Mouse (Mus musculus) cerebellum, adult 9-10 months (tissue): ENCODE data around the gene Plcd3.

Source experiments
- DNase-seq: peaks from one replicate; pipeline ENCODE4 v3.0.0; 2022

Plcd3 gene

GRCm38 (mm10) chr11:103116959-103117590, 15.6 kb upstream of the Plcd3 start:
- peak; percentile 86 for DNase-seq

- DNase-seq = peak; percentile 100
Measured at GRCm38 (mm10) chr11:103116008-103116818, 14.8 kb upstream of the Plcd3 start, which contains the start of gene Hexim1. Hexim1 (plus strand) TSS chr11:103116231.

GRCm38 (mm10) chr11:103115163-103116007, 13.9 kb upstream of the Plcd3 start:
- DNase-seq = peak; percentile 95

DNA sequence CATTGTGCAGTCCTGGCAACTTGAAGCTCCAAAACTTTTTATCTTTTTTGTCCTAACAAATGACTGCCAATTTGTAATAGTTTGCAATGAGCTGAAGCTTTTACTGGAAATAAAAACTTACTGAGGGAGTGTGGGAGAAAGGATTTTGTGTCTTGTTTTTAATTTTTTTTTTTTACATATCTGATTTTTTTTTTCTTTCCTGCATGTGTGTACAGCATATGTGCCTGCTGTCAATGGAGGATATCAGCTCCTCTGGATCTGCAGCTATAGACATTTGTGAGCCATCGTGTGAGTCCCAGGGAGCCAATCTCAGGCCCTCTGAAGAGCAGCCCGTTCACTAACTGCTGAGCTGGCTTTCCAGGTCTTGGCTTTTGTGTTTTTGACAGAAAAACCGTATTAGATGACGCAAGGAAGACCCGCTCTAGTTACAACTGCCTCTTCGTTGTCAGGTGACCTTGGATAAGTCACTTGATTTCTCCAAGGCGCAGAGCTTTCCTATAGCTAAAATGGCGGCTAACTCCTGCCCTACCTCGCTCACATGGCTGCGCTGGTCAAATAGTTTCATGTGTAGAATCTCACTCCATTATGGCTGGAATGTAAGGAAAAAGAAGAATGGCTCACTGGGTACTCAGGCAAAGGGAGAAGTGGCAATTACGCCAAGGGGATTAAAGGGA, 12.9 kb upstream of the Plcd3 start:
- no peak for DNase-seq

DNA sequence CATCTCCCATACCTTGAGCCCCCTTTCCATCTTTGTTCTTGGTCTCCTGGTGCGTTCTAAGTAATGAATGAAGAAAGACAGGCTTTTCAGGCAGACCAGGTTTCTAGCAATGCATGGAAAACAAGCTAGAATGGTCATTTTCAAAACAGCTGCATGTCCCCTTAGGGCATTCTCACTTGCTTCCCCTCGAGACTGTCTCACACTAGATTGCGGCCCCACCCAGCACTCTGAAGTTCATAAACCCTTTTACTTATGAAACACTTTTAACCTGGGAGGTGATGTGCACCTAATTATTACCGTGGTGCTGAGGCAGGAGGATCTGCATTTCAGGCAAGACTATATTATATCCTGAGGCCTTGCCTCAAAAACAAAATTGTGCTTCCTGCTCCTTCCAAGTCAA, 12.3 kb upstream of the Plcd3 start:
- DNase-seq = no peak

DNA sequence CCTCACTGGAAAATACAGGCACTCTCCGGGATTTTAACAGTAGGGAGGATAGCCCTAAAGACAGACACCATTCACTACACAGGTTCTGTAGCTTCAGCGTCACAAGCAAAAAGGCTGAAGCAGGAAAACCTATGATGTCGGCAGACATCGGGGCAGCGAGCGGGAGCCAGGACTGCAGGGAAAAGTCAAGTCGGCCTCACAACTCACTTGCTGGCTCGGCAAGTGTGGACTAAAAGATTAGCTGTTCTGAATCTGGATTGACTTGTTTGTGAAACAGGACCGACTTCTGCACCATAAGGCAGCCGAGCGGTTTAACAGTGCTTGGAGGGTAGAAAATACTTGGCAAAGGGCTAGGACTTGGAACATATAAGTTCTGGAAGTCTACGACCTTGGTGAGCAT, 11.5 kb upstream of the Plcd3 start:
- no peak for DNase-seq

GRCm38 (mm10) chr11:103112552-103112912, 11.1 kb upstream of the Plcd3 start:
- no peak for DNase-seq

DNA sequence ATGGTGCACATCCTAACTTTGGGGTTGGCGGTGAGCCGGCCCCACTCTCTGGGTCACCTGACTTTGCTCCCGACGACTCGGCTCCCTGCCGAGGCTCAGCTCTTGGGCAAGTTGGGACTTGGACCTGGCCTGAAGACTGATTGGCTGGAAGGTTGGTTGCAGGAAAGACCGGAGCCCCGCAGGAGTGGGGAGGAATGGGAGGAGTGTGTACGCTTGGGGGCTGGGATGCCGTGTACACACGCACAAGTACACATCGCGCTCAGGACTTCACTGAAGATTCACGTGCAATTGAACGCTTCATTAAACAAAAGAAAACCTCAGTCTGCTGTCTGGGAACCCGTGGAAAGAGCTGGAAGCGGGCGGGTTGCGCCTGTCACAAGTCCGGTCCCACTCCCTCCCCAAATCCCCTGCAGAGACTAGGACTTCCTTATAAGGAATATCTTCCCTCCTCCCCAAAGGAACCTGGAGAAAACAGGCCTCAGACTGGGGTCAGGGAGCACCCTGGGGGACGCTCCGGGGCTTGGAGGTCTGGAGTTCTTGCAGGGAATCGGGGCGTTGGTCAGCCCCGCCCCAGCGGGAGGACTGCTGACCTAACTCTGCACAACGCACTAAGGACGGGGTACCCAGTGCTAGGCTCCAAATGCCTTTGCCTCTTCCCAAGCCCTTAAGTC, 10.6 kb upstream of the Plcd3 start:
- DNase-seq = peak; percentile 72

DNA sequence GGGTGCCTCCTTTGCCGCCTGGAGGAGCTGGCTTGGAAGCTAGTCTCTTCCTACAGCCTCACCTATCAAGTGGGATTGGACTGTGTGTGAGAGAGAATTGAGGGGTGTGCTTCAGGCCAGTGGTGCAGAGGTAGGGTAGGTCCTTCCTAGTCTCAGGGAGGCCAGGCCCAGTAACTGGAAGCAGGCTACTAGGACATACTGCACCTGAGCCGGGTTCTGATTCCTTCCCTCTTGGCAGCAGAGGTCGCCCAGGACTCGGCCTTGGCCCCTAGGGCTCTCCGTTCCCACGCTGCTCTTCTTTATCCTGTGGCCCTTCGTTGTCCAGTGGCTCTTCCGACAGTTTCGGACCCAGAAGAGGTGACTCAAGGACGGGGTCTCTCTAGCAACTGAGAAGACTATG, 9.8 kb upstream of the Plcd3 start:
- DNase-seq = no peak

GRCm38 (mm10) chr11:103106386-103106785, 4.9 kb upstream of the Plcd3 start:
- no peak for DNase-seq

DNA sequence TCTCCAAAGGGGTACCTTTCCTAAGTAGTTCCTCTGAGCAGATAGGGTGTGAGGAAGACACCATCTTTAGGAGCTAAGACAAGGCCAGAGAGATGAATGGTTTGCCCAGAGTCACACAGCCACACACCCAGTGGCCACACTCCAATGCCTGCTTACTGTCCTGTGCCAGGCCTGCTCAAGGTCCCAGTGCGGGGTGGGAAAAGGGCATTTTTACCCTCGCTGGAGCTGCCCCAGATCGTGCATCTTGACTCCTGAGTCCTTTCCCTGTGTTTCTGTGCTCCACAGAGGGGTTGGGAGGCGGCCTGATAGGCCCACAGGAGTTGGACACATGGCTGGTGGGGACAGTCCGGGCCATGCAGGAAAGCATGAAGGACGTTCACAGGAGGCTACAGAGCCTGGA, 4.4 kb upstream of the Plcd3 start:
- no peak for DNase-seq

DNA sequence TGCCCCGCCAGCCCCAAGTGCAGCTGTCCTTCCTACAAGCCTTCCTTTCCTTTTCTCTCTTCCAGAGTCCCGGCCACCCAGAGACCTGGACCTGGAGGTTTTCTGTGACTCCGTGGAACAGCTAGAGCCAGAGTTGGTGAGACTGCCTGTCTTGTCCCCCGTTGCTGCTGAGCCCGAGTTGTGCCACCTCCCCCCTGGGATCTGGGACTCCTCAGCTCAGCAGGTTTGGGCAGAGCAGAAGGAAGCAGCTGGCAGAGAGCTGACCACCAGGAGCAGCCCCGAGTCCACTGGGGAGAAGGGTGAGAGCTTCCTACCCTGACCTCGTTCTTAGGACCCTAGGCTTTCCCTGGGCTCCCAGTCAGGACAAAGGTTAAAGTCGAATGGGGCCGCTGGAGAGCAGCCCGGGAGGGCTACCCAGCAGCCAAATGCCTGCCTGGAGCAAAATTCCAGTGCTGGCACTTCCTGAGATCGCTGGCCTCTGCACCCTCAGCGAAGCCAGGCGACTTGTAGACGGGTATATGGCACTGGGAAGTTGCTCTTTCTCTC, 3.8 kb upstream of the Plcd3 start:
- DNase-seq = no peak

DNA sequence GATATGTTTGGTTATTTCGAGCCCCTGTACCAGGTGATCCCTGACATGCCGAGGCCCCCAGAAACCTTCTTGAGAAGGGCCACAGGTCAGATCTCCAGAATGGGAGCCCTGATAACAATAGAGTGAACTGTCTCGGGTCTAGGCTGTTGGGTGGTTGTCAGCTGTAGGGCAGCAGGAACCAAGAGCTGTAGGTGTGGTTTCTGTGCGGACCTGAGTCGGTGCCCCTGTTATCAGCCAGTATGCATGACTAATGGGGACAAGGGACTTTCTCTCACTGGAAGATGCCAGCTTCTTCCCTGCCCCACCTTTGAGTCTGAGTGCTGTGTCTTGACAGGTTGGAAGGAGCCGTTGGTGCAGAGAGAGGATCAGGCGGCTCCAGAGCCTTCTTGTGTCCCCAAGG, 3.0 kb upstream of the Plcd3 start:
- no peak for DNase-seq

DNA sequence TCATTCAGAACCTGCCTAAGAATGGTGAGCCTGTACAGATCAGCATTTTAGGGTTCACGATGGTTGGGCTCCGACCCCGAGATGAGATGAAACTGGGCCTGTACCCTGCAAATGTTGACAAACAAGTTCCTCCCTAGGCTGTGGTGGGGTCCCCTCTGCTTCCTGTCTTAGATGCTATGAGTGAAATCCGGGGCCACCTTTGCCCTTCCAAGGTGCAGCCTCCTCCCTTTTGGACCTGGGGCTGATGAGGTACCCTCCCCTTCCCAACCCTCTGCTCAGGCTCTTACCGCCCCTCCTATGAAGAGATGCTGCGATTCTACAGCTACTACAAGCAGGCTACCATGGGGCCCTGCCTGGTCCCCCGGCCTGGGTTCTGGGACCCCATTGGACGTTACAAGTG, 2.2 kb upstream of the Plcd3 start:
- DNase-seq = no peak

DNA sequence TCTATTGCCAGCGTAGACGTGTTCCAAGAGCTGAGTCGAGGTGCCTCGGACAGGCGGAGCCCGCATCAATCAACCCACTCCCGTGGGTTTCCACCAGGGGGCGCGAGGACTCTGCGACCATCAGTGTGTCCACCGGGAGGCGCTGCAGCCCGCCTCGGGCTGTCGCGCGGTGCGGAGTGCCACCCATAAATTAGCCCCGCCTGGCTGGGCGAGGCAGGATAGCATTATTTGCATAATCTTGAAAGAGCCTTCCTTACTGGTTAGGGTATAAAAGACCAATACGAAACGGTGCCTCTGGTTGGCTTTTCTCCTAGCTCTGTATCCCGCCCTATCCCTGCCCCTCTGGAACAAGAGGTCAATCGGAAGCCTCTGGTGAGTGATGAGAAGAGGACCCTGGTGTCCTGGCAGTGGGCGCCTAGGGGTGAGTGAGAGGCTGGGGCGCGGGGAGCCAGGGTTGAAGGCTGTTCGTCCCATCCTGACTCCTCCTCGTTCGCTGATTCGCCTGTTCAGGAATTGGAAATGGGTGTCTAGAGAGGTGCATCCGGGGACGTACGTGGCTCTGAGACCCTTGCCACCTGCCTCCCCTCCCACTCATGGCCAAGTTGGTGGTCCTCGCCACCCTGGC, 1.4 kb upstream of the Plcd3 start:
- peak; percentile 99 for DNase-seq

DNA sequence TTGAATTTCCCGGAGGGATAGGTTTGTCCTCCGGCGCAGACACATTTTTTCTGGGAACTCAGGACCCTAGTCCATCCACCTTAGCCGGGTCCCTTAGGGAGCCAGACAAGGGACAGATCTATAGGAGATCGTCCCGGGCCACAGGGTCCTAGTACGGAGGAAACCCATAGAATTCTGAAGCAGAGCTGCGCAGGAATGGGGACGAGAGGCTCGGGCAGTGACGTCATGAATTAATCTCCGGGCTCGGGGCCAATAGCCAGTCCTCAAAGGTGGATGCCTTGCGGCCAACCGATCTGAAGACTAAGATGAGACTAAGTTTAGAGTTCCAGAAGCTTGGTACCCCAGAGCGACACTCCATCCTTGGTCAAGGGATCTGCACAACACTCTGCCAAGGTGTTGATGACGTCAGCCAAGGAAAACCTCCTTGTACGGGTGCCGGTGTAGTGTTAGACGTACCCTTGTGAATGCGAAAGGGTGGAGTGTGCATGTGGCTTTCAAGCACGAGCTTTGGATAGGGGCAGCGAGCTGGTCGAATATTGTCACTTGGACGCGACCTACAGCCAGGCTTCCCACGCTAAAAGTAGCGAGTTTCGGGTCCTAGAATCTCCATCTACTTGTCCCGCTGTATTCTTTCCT, 526 bp upstream of the Plcd3 start:
- peak; percentile 91 for DNase-seq

- DNase-seq = no peak
Measured at GRCm38 (mm10) chr11:103100361-103100760, 1.1 kb downstream of the Plcd3 start.

DNA sequence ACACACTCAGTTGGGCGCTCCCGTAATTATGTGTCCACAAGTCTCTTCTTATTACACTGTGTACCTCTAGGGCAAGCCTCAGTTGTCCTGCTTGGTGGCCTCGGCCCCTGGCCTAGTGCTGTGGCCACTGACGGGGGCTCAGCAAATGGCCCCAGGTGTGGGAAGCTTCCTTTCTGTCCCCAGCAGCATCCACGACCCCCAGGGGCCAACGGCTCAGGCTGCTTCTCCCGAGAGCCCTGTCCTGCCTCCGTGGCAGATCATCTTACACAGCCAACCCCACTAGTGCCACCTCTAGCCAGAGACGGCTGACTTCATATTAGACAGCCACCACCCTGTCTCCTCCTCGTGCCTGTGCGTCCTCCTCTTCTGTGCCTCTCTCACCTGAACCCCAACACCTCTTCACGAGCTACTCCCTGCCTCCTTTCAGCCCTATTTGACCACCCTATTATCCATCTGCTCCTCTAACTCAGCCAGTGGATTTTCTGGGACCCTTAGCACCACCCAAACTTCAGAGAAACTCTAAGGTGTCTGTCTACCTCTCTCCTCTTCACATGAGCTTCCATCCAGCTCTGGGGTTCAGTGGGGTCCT, 2.0 kb downstream of the Plcd3 start:
- DNase-seq = peak; percentile 40

GRCm38 (mm10) chr11:103098531-103099190, 2.8 kb downstream of the Plcd3 start:
- peak; percentile 65 for DNase-seq
